Mouse (Mus musculus) kidney, adult 11 months (tissue): ENCODE measurements at regions not wholly inside any gene's neighbourhood (a gene's known extent, or its start where the extent isn't known, plus 50 kb on each side); places are given as distances from the start of the nearest gene placed in this dataset.

Experiments
- DNase-seq: peaks from one replicate; pipeline ENCODE4 v3.0.0; 2022

DNA sequence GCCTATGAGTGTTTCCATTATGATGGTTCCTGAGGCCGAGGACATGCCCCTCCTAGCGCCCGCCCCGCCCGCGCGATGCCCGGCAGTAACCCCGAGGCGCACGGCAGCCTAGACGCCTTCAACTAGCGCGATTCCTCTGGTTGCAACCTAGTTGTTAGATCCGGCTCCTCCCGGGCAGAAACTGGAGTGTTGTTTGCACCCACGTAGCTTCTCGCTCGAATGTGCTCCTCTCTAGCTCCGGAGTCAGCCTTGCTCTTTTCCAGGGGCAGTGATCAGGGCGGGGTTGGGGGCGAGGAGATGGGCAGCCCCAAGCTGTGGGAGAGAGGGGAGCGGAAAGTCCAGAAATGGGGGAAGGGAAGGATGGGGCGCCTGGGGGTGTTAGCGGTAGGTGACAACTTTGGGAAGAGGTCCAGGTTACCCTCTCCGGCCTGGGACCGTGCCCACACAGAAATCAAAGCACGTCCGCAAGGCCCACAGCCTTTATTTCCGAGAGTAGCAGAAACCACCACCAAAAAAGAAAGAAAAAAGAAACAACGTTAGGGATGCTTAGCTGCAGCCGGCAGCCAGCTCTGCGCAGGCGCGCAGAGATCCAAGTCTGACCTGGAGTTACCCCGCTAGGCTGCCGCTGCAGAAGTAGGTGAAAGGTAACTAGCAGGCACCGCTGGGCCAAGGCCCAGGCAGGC, 58.1 kb upstream of the Abca1 start:
- DNase-seq: peak; percentile 89

DNA sequence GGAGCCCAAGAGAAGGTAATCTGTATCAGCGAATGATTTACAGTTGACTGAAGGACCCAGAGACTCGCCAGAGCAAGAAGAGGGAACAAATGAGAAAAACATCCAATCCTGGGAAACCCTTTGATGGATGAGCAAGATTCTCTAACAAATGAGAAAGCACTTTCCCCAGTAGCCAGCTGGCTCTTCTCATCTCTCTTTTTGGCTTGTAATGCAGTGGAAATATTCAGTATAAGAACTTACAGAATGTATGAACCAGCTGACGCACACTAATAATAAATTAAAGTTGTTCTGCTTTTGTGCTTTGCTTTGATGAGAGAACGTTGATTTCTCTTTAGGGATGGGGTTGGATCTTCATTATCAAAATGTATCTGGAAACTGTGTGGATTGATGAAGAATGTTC, 52.8 kb upstream of the Abca1 start:
- no peak for DNase-seq

DNA sequence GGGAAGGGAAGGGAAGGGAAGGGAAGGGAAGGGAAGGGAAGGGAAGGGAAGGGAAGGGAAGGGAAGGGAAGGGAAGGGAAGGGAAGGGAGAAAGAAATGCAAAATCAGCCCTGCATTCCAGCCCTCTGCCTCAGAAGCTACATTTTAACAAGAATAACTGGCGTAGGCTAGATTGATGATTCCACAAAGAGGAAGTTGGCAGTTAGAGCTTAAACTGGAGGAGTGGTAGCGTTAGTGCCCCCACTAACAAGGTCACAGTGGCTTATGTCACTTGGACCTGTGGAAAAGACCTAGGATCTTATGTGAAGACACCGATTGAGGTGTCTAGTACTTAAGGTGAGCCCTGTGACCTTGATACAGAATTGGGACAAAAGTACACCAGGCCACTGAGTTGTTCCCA, 51.0 kb upstream of the Abca1 start:
- DNase-seq: no peak
